Mouse (Mus musculus) lung, postnatal 4 days (tissue): ENCODE data around the gene Slit3.
A peak's percentile ranks its signal among the peaks of the same experiment; 100 is the strongest.

Experiments
- DNase-seq, 2 experiments: peaks; one replicate each; pipeline ENCODE4 v3.0.0; 2021

Gene Slit3

DNA sequence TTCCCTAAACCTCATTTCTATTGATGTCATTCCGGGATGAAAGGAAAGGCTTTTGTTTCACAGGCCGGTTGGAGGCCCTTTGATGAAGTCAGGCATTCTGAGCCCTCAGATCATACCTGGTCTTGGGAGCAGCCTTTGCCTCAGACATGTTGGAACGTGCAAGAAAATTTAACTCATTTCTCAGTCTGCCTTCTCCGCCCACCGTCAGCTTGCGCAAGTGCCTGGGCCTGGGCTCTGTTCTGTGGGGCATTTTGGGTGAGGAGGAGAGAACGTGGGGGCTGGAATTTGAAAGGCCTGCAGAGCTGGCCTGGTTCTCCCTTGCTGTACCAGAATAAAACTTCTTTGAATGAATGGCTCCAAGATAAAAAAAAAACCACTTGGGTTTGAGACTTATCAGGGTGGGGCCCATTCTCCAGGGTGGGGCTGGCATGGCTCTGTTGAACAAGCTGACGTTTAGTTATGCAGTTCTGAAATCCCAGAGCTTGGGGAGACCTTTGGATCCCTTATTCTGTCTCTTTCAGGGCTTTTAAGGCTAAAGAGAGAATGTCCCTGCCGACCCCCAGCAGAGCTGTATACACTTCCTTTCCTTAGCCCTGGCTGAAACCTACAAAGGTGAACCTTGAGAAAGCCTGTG is 294.9 kb downstream of the Slit3 start:
- no peak for DNase-seq

DNA sequence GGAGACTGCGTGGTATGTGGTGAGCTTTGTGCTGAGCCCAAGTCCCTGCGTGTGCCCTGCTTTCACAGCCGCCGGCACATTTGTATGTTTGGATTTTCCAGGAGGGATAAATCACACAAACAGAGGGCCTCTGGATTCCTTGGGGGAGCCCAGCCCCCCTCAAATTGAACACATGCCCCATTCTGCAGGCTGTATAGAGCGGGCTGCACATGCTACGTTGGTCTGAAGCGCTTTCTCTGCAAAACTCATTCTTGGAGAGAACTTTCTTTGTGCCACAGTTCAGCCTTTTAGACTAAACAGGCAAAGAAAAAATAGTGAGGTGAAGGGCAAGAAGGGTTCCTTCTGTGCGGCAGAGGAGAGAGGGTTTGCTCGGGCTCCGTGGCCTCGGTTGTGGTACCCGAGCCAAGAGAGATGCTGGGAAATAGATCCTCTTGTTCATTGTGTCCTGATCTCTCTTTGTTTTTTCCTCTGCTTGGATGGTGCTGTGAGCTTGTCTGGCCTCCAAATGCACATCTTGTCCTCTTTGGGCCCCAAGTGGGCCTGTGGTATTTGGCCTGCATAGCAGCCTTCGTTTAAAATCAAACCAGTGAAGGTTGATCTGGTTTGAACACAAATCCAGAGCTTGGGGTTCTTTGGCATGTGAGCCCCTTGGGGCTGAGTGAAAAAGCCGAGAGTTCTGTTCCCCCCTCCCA is 295.5 kb downstream of the Slit3 start:
- no peak for DNase-seq

DNA sequence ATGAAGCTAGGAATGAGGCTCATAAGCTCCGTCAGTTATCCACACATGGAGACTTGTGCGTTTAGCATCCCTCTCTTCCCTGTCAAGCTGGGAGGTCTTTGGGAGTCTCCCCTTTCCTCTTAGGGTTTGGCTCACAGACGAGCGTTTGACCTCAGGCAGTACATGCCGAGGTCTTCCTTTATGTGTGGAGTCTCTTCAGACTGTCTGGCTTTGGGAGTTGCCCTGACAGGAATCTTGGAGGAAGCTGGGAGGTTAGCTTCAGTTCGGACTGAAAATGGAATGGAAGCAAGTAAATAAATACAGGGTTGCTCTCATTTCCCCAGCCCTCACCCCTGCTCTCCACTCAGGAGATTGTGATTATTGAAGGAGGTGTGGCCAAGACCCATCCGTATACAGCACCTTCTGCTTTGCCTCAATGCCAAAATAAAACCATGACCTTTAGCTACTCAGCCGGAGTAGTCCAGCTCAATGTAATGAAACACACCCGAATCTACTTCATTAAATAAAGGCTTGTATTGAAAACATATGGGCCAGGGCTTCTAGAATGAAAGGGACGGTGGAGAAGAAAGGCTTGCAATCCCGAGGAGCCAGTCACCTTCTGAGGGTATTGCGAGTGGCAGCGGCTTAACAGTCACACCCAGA is 297.0 kb downstream of the Slit3 start:
- DNase-seq, result no peak

DNA sequence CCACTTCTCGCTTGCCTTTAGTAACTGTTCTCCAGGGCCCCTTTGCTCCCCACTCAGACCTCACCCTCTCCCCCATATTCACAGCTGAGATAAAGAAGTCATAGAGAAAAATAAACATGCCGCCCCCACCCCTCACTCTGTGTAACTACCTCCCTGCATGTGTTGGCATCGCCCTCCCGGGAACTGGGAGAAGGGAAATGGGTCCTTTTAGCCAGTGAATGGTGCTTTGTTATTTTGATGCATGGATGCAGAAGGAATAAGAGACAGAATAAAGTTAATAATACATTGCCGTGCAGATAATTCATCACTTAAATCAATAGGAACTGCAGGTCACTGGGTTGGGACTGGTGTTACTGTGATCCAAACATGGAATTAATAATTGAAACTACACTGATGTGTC is 298.0 kb downstream of the Slit3 start:
- no peak for DNase-seq

DNA sequence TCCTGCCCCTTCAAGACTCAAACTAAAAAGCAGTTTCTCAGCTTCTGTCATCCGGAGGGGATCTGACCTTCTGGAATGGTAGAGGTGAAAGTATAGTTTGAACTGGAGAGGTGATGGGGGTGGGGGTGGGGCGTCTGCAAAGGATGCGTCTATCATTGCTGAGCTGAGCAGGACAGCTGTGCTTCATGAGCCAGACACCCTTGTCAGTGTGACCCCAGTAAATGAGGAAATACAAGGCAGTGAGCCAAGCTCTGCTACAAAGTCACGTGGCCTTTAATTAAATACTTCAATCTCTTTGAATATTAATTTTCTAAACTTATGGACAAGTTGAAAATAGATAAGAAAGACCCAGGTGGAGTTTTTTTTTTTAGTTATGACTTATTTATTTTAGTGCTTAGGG is 300.7 kb downstream of the Slit3 start:
- peak; percentile 36 to 65 for DNase-seq

DNA sequence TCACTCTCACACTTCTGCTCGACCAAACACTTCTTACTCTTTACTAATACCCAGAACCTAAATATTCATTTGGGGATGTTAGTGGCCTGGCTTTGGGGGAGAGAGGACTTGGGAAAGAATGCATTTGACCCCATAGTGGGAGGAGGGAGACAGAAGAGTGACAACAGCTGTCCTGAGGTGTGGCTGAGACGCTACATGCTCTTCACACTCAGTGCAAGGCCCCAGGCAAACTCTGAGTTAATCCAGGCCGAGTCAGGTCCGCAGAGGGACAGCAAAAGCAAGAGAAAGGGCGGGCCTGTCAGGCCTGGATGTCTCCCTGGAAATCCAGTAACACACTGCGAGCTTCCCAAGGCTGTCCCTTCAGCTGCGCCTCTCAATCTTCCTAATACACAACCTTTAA is 307.0 kb downstream of the Slit3 start:
- peak; percentile 42 to 78 for DNase-seq

DNA sequence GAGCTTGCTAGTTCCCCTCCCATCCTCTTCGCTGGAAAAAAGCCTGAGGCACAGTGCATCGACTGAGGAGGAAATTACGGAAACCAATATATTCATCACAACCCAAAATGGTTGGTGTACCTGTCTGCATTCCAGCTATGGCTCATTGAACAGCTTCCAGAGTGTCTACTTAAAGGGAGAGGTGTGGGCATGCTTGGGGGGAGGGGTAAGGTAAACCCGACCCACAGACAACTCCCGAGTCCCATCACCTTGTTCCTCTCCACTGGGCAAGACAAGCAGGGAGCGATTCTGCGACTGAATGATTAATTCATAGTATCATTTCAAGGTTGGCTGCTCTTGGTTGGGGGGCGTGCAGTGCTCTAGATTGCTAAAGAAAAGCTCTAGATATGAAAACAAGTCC is 310.1 kb downstream of the Slit3 start:
- DNase-seq, result no peak

DNA sequence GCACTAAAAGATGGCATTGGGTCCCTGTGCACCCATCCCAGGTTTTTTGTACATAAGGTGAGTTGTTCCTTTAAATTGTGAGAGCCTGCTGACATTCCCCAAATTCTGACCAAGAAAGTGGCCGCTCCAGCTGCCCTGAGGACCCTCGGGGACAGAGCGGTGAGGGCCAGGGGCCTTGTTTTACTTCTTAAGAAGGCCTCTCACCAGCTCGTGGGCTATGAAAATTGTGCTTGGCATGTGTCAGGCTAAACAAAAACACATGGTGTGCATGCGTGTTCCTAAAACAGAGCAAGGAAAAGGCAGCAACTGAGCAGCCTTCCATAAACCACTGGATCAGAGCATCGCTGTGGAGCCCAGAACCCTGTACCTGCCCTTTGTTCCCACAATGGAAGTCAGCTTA is 316.5 kb downstream of the Slit3 start:
- no peak for DNase-seq

DNA sequence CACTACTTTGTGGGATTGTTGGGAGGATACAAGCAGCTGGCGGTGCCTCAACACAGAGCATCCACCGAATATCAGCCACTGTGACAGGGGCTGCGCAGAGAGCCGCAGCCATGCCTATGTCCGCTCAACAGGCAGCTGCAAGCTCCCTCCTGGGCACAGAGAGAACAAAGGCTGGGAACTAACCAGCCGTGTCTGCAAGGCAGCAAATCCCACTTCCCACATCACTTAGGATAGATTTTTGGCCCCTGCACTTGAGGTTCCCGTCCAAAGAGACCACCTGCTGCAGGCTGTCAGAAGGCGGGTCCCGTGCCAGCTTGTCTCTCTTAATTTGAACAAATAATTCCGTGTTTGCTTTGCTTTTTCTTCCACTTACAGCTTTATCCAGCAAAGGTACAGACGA is 319.2 kb downstream of the Slit3 start:
- no peak for DNase-seq

DNA sequence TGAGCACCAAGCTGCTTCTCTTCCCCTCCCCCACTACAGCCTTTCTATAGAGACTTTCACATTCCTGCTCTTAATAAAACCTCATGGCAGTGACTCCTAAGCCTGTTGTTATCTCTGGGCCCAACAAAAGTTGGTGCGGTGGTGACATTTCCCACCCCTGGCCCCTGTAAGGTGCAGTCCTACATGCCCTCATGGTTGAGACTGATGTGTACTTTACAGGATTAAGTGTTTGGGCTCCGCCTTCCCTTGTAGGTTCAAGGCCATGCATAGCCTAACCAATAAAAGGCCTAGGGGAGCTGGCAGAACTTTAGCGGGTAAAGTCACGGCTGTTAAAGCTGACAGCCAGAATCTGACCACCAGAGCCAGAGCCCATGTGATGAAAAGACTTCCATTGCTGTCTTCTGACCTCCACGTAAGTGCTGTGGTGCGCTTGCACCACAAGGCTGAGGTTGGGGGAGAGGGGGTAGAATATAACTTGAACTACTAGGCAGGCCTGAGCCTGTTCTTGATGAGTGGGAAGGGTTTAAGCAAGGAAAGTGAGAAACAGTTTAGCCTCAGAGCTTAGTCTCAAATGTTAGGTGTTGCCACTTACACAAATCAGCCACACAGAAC is 323.6 kb downstream of the Slit3 start:
- DNase-seq, result no peak

DNA sequence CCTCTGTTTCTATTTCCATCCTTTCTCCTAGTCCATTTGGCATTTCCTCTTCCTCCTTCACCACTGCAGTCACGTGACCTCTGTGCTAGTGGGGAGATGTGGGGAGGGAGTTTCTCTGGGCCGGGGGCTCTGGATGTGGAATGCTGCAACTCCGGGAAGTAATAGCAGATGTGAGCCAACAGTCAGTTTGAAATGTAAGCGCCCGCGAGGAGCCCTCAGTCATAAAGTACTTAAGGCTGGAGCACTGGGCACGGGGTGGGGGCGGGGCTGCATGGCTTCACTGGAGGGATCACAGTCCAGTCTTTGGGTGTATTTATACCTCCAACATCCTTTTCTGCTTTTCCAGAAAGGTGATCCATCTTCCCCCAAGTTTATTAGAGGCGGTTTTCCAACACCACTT is 326.9 kb downstream of the Slit3 start:
- DNase-seq, result no peak

DNA sequence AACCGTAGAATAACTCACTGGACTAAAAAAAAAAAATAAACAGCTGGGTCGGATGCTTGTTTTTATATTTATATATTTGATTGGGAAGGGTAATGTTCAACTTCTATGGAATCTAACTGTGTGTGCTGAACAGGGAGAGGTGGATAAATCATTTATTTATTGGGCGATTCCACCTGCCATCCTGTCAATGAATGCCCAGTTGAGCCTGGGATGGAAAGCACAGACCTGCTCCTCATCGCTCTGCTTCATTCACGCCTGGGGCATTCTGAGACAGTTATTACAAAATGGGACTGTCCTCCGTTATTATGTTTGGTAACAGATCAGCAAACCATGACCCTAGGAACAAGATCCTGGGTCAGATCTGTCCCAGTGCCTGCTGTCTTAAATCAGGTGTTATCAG is 328.2 kb downstream of the Slit3 start:
- DNase-seq, result no peak

DNA sequence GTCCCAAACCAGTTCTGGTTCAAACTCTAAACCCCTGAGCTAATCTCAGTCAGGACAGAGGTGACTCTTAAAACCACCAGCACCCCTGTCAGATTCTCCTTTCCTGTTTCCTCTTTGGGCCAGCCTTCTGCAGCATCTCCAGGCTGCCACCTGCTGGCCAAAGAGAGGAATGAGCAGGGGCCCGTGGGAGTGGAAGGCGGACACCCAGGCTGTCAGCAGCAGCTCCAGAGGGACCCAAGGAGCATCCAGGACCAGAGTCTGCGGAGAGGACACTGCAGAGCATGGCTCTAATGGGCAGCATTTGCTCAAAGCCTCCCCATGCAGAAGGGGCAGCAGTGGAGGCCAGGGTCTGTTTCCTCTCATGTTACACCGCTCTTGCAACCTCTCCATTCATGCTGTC is 330.6 kb downstream of the Slit3 start:
- peak; percentile 63 to 72 for DNase-seq

DNA sequence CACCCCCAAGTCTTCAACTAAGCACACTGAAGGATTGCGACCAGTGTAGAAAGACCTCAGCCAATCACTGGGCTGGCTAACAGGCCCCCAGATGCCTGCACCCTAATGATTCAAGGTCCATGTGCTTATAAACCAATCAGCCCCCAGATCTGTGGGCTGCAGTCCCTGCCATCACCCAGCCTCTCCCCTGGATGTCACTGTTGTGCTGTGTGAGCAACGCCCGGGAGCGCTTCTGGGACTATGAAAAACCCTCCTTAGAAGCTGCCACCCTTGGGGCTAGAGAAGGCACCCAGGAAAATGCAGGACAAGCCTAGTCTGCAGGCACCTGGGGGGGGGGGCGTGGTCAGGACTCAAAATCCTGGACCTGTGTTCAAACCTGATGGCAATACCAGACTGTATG is 331.4 kb downstream of the Slit3 start:
- DNase-seq, result peak; percentile 8 to 20

DNA sequence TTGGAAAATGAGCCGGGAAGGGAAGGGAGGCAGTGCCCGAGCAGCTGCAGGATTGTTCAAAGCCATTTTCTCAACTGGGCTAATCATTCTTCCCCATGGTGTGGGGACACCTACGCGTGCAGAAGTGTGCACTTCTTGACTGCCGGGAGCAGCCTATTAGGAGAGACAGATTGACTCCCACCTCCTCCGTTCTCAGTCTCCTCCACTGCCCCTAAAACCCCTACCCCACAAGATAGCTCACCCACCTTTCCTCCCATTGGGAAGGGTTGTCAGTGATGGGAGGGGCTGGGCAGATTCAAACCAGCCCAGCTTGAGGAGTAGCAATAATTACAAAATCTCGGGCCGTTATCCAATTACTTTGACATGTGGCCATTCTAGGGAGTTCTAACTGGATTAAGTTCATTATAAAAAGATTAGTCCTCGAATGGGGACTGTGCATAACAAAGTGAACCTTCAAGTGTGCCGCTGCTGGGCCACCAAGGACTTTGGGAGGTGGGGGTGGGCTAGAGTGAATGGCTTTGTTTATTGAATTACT is 333.2 kb downstream of the Slit3 start:
- peak in 1 of 2 experiments; percentile 11 for DNase-seq

DNA sequence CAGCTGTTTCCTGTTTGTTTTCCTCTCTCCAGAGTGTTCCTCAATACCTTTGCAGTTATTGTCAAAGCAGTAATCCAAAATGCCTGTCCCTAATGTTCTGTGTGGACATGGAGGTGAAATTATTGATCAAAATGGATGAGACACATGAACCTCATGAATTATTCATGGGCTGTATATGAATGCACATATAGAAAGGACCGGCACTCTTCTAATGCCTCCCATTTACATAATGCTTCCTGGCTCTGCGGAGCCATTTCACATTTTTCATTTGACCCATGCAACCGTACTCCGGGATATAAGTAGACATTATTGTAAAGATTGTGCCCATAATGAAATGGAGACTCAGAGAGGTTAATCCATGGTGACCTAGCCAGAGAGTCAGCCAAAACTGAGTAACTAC is 333.8 kb downstream of the Slit3 start:
- no peak for DNase-seq

DNA sequence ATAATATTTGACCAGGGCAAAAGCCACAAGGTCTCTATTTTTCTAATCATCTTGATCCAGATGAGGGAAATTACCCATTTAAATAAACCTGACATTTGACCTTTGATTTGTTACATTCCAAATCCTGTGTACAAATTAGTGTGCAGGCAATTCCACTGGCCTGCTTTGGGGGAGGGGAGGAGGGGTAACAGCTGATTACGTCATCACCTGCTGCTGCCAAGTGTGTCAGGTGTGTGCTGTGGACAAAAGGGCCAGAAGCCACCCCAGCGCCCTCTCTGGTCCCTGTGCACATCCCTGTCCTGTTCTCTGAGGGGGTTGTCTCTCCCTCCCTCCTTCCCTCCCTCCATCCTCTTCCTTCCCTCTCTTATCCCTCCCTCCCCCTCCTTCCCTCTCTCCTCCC is 337.0 kb downstream of the Slit3 start:
- DNase-seq, result no peak

DNA sequence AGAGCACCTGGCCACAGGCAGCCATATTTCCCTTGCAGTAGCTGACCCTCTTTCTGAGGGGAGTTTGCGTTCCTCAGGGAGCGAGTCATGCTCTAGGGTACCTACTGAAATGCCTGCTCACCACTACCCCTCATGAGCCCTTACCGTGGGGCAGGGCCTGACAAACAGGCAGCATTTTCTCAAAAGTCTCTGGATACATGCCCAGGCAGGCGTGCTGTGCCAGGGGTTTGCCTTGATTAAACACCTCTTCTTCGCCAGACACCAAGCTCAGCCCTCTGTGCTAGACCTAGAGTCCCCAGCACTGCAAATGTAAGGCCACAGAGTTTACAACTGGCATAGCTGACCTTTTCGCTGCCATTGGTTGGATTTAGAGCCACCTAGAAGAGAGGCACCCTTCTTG is 345.7 kb downstream of the Slit3 start:
- DNase-seq, result no peak

DNA sequence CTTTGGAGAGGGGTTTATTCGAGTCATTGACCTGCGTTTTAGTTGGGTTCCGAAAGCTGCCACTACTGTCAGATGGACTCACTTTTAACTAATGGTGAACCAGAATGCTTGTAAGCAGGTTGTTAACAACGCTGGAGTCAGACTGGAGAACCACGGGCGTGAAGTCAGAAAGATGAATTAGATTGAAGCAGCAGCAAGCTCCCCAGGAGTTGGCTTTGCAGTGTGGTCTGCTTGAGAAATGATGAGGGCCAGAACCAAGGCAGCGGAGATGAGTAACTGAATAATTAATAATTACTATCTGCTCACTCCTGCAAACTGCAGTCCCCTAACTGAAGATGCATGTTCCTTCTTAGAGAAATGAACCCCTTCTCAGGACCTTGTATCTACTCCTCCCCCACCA is 347.8 kb downstream of the Slit3 start:
- DNase-seq, result no peak

DNA sequence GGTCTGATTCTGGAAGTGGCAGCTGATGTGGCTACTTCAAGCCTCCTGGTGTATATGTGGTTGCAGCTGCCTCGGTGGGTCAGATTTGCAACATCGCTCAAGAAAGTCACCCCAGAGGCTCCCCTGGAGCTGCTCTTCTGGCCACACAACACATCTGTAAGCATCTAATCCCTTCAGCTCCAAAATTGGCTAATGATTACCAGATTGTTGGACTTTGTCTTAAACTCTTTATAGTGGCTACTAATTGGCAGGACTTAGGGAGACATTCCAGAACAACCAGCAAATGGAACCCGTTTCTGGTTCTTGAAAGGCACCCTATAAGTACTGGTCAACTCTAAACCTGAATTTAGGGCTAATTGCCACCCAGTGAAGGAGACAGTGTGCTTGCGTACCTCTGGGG is 348.9 kb downstream of the Slit3 start:
- no peak for DNase-seq

DNA sequence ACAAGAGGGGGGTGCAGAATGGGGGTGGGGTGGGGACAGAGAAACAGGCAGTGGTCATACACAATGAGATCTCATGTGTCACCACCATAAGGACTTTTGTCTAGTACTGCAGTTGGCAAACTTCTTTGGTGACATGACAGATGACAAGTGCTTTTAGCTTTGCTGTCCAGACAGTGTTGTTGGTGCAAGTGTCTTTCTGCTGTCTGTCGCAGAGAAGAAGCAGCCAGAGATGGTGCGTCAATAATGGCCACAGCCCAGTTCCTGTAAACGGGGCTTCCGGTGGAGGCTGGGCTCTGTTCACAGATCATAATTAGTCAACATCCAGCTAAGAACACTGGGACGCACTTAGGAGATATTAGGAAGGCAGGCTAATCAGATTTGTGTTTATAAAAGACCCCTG is 349.8 kb downstream of the Slit3 start:
- peak in 1 of 2 experiments; percentile 28 for DNase-seq

DNA sequence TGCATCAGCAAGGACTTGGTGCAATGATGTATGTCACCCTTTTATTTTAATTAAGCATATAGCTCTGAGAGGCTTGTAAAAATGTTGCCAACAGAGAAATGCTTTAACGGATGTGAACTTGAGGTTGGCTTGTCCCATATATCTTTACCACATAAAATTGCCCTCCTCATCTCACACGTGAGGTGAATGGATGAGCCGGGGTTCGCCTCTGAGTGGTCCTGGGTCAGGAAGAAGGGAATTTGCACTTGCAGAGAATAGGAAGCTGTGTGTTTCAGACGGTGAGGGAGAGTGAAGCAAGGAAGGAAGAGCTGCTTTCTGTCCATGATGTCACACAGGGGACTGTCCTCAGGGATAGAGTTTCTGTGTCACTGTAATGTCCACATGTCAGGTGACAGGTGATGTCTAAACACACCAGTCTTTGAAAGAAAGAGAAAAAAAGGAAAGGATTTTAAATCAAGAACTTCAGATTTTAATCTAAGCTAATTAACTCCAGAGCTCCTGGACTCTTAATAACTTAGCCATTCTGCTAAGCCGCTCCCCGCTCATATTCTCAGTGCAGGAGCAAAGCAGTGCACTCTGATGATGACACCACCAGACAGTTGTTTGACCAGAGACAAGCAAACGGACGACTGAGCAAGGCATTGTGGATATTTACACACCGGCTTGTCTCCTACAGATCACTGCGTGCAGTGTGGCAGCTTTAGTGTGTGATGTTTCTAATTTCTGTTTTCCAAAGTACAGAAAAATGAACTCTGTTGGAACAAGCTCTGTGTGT is 352.0 kb downstream of the Slit3 start:
- DNase-seq, result no peak

DNA sequence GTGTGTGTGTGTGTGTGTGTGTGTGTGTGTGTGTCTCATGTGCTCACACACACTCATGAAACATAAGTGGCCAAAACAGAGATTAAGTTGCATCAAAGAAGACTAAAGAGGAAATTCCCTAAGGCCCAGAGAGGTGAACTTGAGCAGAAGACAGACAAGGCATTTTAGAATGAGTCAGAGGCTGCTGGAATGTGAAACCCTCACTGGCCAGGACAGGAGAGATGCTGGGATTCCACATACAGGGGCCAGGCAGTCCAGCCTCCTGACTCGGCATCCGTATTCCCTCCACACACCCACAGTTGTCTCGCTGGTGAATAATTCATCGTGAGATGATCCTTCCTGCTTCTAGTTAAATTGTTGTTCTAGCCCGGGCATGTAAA is 352.6 kb downstream of the Slit3 start:
- DNase-seq, result no peak
